Mouse (Mus musculus) heart, adult 2 months (tissue): ENCODE measurements around the gene Parp16.

Source experiments
- CTCF ChIP-seq: fragments of 200-600 bp; IDR thresholded peaks from 2 replicates; pipeline ENCODE4 v1.8.1; 2022; ENCODE audit warnings: antibody characterized with exemption, mild to moderate bottlenecking, moderate library complexity
- EP300 ChIP-seq: fragments of 200-500 bp; IDR thresholded peaks from 2 replicates; pipeline ENCODE4 v1.6.1; 2011; ENCODE audit warnings: low read depth, low read length, control low read depth; ENCODE audit not compliant: insufficient read depth
- POLR2A ChIP-seq: fragments of 200-500 bp; IDR thresholded peaks from 2 replicates; pipeline ENCODE4 v1.6.1; 2011; ENCODE audit warnings: mild to moderate bottlenecking, low read depth, low read length, control low read depth; ENCODE audit not compliant: insufficient read depth

GRCm38 (mm10) chr9:65161188-65161587 is 34.0 kb upstream of the Parp16 start:
- TF ChIP-seq POLR2A (no peak), CTCF (no peak), EP300 (no peak)
